Mouse (Mus musculus) bone marrow macrophage, adult 2 months (primary cell): ENCODE measurements at regions not wholly inside any gene's neighbourhood (a gene's known extent, or its start where the extent isn't known, plus 50 kb on each side); places are given as distances from the start of the nearest gene placed in this dataset.

Experiments
- CTCF ChIP-seq: IDR thresholded peaks from 2 replicates; pipeline ENCODE4 v1.5.1; 2012; ENCODE audit warnings: low read depth, mild to moderate bottlenecking, low read length, moderate library complexity
- POLR2A ChIP-seq: IDR thresholded peaks from 2 replicates; pipeline ENCODE4 v1.6.1; 2012; ENCODE audit warnings: mild to moderate bottlenecking, low read depth, low read length, borderline replicate concordance

DNA sequence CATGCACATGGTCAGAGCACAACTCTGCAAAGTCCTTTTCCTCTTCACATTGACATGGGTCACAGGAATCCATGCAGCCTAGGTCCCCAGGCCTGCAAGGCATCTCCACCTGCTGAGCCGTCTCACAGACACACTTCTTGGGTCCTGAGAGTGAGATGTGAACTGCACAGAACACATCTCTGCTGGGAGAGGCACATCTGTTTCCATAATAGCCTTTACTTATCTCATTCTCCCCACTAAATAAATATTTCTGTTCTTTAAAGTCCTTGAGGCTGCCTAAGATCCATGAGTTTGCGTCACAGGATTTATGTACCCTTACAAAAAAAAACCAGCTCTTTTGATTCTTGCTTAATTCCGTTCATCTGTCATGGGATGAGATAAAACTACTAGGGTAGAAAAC is 67.2 kb upstream of the Dapk1 start:
- TF ChIP-seq CTCF: no peak
- TF ChIP-seq POLR2A: no peak
